Mouse (Mus musculus): ENCODE measurements around the gene Supt20.
"Not testable (repeated sequence)": the region's sequence is repeated elsewhere in the genome, so short reads cannot be mapped to it uniquely, and the experiment has no call there.

The Supt20 gene

DNA sequence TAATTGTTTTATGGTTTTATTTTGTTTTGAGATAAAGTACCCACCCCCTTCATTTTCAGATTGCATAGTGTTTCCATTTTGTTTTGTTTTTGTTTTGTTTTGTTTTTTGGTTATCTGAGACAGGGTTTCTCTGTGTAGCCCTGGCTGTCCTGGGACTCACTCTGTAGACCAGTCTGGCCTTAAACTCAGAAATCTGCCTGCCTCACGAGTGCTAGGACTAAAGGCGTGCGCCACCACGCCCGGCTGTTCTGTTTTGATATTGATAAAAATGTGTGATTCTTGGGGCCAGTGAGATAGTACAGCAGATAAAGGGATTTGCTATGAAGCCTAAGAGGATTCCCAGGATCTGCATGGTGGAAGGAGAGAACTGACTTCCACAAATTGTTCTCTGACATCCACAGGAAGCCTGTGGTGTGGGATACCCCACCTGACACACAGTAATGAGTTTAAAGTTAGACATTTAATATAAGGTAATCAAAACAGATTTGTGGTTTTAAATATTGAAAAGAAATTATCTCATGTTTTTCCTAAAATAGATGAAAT is 7.2 kb downstream of the Supt20 start:
- in situ Hi-C loops (cut with MboI; ENCODE audit: low sequenced_read_pairs), result no loop called here

DNA sequence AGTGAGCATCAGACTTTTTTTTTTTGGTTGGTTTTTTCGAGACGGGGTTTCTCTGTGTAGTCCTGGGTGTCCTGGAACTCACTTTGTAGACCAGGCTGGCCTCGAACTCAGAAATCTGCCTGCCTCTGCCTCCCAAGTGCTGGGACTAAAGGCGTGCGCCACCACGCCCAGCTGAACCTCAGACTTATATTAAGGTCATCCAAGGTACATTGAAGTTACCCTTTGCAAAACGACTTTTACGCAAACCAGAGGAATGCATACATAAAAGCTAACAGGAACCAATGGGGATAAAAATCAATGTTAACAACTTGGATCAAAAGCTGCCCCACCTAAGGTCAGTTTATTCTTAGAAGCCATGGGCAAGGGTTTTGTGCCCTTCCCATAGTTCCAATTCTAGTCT is 11.5 kb downstream of the Supt20 start:
- in situ Hi-C loops (cut with MboI; ENCODE audit: low sequenced_read_pairs), result not testable (repeated sequence)

DNA sequence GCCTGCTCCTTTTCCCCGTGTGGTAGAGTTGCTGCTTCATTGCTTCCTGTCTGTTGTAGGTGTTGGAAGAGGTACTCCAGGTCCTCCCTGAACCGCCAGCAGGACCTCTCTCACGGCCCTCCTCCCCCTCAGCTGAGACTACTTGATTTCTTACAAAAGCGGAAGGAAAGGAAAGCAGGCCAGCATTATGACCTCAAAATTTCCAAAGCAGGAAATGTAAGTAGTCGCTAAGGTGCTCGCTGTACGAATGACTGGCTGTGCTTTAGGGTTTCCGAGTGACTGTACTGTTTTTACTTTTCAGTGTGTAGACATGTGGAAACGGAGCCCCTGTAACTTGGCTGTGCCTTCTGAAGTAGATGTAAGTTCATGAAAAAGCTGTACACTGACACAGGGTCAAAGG is 16.4 kb downstream of the Supt20 start:
- in situ Hi-C loops (cut with MboI; ENCODE audit: low sequenced_read_pairs), result no loop called here

DNA sequence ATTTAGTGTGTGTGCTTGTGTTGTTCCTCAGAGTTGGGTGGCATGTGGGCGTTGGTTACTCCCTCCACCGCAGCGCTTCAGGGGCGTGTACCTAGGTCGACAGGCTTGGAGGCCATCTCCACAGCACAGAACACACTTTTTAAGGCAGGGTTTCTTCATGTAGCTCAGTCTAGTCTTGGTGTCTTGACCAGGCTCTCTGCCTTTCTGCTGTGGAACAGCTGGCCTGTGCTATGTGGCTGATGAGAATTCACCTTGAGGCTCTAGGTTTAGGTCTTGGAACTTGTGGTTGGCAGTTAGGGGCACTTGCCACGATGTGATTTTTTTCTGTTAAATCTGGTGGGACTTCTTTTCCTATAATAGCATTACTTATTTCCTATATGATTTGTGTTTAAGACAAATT is 21.6 kb downstream of the Supt20 start, which contains the start of gene Gm21958:
Gene Gm21958, minus strand, starts transcription at position 101 of the 400 bp plus-strand sequence.
- in situ Hi-C loops (cut with MboI; ENCODE audit: low sequenced_read_pairs), result no loop called here

DNA sequence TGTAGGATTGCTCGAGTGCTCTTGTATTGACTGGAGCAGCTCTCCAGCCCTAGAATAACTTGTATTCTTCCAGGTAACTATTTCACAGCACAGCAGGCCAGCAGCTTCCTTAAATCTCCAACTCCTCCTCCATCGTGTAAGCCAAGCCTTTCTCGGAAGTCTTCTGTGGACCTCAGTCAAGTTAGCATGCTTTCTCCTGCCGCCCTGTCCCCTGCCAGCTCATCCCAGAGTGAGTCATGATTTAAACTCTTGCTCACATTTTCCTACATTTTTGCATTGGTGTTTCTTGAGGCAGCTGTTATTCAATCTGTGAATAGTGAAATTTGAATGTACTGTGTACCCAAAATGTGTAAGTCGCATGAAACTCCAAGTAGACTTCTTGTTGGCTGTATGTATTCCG is 22.9 kb downstream of the Supt20 start:
- in situ Hi-C loops (cut with MboI; ENCODE audit: low sequenced_read_pairs), result no loop called here

DNA sequence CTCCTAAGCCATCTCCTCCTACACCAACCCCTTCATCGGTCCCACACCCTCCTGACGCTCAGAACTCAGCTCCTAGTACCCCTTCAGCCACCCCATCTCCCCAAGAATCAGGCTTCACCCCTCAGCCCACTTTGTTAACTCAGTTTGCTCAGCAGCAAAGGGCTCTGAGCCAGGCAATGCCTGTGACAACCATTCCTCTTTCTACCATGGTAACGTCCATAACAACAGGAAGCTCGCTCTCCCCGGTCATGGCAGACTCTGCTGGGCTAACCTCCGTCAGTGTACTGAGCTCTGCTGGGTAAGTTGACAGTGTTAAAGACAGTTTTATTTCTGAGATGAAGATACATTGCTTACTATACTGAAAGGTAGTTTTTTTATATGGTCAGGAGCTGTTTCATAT is 24.7 kb downstream of the Supt20 start:
- in situ Hi-C loops (cut with MboI; ENCODE audit: low sequenced_read_pairs), result no loop called here

DNA sequence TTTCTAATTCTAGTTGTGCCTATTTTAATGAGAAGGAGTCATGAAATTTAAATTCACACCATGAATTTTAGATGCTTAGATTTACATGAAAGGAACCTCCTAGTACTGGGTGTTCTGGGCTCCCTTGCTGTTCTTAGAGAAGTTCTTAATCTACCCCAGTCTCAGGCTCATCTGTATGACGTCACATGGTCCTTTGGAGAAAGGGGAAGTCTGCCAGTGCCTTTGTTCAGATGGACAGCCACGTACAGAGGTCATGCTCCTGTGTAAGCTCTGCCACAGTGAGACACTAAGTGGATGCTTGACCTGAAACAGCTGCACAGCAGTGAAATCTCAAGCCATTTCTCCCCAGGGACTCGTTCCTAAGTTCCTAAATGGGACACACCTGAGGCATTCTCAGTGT is 26.3 kb downstream of the Supt20 start:
- in situ Hi-C loops (cut with MboI; ENCODE audit: low sequenced_read_pairs), result no loop called here

DNA sequence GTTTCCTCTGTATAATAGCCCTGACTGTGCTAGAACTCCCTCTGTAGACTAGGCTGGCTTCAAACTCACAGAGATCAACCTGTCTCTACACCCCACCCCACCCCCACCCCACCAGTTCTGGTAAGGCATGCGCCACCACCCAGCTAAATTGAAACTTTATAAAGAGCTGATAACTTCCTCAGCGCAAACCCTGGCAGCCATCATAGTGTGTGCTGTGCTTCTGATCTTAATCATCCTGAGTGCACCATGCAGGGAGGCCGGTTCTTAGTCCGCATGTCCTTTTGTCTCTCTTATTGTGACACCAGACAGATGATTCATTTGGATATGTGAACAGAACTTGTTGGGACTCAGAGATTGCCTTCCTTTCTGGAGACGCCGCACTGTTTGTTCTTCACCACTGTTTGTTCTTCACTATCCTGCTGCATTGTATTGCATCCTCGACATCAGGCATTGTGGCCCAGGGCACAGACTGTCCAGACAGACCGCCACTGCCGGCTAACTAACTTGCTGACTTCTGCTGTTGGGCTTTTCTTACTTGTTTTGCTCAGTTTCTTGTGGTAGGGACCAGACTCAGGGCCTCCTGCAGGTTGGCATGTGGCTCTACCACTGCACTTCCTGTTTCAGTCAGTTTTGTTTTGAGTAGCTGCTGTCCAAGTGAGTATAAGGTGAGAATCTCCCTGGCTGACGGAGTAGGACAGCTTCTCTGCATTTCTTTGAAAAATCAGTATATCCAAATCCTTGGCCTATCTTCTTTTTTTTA is 31.3 kb downstream of the Supt20 start:
- in situ Hi-C loops (cut with MboI; ENCODE audit: low sequenced_read_pairs), result no loop called here

DNA sequence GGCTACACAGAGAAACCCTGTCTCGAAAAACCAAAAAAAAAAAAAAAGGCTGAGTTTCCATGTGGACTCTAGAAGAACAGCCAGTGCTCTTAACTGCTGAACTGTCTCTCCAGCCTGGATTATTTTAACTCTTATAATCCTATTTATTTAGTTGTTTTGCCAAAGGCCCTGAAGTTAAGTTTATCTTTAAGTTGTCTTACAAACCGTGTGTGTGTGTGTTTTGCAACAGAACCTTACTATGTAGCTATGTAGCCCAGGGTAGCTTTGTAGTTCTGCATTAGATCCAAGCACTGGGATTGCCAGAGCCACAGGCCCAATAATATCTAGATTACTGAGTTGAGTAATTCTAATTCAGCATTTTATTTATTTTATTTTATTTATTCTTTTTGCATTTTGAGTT is 32.7 kb downstream of the Supt20 start:
- in situ Hi-C loops (cut with MboI; ENCODE audit: low sequenced_read_pairs), result no loop called here

DNA sequence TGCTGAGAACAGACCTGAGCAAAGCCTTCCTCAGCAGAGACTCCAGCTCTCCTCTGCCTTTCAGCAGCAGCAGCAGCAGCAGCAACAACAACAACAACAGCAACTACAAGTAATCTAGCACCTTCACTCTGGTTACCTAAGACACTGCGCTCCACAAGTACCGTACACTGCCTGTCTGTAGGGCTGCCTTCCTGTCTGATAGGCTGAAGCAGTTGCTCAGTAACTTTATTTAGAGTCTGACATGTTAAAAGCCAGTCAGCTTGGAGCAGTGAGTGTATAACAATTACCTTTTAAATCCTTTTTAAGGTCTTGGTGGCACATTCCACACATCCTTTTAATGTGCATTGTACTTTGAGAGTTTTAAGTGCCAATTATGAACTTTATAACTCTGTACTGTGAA is 35.0 kb downstream of the Supt20 start:
- in situ Hi-C loops (cut with MboI; ENCODE audit: low sequenced_read_pairs), result no loop called here

DNA sequence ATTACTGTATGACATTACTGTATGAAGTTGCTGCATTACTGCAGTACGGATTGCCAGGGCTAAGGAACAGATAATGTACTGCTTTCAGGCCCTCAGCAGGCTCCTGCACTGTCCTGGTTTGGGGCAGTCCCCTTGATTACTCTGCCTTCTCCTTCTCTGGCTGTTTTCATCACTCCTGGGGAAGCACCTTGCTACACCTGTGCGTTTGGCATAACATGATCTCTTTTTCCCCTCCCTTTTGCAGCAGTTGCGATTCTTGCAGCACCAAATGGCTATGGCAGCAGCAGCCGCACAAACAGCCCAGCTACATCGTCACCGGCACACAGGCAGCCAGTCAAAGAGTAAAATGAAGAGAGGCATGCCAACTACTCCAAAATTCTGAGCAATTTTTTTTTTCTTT is 35.5 kb downstream of the Supt20 start:
- in situ Hi-C loops (cut with MboI; ENCODE audit: low sequenced_read_pairs), result no loop called here

DNA sequence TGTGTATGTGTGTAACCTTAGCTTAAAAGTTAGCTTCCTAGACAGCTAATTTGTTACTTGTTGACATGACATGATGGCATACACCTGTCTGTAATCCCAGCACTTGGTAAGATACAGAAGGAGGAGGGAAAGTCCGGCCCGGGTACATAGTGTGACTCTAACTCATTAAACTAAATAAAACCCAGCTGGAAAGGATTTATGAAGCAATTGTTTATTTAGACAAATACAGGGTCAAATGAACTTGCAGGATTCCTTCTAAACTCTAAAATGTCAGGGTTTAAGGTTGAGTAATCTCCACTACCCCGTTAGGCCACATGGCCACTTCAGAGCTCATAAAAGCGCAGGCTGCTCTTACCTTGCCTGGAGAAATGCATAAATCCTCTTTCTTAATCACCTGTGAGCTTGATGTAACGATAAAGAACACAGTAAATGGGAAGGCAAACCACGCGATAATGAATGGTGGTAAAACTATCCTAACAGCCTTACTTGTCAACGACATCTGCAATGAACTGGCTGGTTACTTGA is 39.1 kb downstream of the Supt20 start:
- in situ Hi-C loops (cut with MboI; ENCODE audit: low sequenced_read_pairs), result no loop called here

DNA sequence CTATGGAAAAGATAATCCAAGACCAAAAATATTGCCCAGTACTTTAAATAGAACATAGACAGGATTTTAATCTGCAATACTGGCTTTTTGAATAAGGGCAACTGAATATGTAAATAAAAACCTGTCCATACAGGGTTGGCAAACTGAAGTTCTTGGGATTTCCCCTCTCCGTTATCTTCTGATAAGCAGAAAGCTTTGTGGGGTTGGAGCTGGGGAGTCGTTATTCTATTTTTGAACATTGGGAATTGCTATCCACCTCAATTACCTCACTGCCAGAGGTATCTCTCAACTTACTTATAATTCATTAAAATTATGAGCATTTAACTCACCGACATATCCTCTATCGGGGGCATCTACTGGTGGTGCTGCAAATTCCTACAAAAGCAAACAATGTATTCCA is 39.8 kb downstream of the Supt20 start:
- in situ Hi-C loops (cut with MboI; ENCODE audit: low sequenced_read_pairs), result no loop called here

DNA sequence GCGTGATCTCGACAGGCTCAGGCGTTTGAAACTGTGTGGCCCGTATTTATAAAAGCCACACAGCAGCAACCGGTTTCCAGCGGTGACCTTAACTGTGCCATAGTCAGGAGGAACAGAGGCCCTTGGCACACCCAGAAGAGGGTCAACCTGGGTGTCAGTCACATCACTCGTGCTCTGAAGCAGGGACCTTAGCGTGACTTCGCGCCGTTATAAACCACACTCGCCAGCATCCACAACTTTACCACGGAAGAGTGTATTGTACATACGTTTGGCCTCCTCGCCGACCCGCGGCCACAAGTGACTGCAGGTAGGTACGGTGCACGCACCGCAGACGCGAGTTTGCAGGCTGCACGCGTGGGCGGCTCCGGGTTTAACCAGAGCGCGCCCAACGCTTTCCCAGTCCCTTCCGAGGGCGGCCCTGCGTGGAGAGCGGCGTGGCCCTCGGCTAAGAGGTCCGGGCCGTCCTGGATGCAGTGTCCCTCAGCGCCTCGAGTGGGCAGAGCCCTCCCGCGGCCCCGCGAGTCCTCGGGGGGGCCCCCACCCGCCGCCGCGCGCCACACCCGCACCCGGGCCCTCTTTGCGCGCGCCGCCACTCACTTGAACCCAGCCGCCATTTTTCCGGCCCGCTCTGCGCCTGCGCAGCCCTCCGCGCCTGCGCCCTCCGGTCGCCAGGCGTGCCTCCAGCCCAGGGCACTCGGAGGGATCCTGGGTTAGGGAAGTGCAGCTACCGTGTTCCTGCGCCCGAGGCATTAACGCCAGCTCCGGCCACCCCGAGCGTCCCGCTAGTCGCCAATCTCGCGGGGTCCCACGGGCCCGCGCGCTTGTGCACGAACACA is 42.0 kb downstream of the Supt20 start:
- in situ Hi-C loops (cut with MboI; ENCODE audit: low sequenced_read_pairs), result no loop called here

DNA sequence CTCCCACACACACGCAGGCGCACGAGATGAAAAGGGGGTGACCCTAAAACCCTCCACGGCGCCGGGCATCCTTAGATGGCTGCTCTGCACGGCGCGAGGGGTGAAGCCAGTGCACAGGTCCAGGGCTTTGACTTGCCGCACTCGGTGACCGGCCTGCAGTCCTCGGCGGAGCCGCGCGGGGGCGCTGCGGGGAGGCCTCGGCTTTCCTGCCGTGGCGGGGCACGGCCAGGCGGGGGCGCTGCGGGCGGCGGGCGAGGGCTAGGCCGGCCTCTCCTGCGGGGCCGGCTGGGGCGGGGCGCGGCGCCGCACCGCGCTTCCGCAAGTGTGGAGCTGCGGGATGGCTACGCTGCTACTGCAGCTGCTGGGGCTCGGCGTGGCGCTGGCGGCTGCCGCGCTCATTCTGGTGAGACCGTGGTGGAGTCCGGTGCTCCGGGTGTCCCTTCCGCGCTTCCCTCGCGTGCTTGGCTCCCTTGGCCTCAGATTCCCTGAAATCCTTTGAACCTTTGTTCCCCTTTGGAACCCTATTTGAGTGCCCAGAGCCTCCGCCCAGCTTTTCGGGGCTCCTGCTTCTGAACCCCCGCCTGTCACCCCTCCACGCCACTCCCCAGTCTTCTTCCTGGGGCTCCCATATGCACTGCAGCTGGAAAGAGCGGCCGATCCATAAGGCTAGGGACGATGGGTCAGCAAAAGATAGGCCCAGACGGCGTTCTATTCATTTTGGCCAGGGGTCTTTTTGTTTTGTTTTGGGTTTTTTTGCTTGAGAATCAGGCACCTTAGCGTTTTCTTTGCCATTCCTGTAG is 42.8 kb downstream of the Supt20 start, which contains the start of the genes Exosc8 and Alg5:
Gene Exosc8, minus strand, starts transcription at position 147 of the 800 bp plus-strand sequence.
Gene Alg5, plus strand, starts transcription at position 293 of the 800 bp plus-strand sequence.
- in situ Hi-C loops (cut with MboI; ENCODE audit: low sequenced_read_pairs), result no loop called here

DNA sequence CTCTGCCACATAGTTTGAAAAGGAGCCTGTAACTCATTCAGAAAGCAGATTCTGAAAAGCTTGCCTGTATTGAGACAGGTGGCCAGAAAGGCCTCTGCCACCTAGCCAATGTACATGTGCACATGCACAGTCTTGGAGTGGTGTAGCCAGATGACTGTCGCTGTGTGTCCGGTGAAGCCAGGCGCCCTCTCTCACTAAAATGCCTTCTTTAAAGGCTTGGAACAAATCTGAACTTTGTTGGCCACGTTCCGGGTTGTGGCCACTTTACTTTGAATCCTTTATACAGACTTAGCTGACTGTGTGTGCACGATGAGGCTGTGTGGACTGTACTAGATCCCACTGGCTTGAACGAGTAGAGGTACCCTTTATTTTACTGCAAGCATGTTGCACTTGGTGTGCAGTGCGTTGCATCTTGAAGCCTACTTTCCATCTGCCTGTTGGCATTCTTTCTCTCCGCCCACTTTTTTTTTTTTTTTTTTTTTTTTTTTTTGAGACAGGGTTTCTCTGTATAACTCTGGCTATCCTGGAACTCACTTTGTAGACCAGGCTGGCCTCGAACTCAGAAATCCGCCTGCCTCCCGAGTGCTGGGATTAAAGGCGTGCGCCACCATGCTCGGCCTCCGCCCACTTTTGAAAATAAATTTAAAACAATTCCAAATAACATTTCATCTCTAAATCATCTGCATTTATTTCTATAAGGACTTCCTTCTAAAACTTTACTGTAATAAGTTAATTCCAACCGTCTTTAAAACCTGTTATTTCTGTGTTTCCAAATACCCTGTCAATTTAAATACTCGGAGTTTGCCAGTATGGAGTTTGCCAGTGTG is 43.7 kb downstream of the Supt20 start:
- in situ Hi-C loops (cut with MboI; ENCODE audit: low sequenced_read_pairs), result no loop called here

DNA sequence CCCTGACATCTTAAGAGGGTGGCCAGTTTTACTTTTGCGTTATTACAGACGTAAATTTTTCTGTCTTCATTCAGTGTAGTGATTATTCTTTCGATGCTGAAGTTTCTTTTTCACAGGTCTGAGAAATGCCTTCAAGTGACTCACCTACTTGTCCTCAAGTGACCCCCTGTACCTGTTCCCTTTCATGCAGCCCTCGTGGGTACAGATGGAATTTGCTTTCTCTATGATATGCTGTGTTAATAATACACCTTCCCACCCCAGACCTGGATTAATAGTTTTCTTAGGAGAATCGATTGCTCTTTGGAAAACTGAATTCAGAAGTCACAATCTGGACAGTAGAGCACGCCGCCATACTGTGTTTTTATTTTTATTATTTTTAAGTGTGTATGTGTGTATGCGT is 44.7 kb downstream of the Supt20 start:
- in situ Hi-C loops (cut with MboI; ENCODE audit: low sequenced_read_pairs), result no loop called here

DNA sequence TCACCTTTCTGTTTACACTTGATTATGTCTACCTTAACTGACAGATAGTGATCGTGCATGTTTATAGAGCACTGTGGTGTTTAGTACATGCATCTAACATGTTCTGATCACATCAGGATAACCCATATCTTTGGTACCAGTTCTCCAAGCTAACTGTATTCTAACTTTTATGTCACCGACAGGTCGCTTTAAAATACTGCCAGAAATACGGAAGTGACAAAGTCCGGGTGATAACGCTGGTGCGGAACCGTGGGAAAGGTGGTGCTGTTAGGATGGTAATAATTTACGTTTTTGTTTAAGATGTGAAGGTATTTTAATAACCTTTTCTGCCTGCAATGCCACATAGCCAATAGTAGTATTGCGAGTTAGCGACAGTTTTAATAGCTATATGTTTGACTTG is 49.4 kb downstream of the Supt20 start:
- in situ Hi-C loops (cut with MboI; ENCODE audit: low sequenced_read_pairs), result no loop called here

DNA sequence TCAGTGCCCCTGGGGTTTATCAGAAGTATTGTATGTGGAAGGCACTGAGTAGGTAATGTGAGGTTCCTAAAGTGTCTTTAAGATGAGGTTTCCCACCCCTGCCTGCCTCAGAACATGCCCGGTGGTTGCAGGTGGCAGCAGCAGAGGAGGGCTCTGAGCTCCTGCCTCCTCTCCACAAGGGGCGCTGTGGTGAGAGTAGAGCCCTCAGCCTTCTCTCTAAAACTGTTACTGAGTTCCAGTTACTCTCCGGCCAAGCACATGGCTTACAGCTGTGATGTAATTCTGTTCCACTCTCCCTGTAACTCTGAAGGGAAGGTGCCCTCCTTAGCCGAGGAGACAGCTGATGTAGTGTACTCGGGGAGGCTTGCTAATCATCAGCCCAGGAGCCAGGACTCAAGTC is 53.2 kb downstream of the Supt20 start:
- in situ Hi-C loops (cut with MboI; ENCODE audit: low sequenced_read_pairs), result no loop called here

DNA sequence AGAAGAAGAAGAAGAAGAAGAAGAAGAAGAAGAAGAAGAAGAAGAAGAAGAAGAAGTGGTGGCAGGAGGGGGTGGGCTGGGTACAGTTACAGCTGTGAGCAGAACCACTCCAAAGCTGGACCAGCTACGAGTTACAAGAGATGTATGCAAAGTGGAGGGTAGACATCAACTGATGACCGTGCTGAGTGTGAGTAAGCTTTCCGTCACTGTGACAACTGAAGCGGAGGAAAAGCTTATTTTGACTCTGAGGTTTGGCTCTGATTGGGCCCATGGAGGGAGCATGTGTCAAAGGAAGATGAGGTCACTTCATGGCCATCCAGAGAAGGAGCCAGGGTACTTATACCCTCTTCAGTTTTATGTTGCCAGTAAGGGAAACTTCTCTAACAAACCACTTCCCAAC is 60.8 kb downstream of the Supt20 start:
- in situ Hi-C loops (cut with MboI; ENCODE audit: low sequenced_read_pairs), result no loop called here

All from CH12F3 (cell line).